Comparison of ENCODE assay signal across 27 mouse cellular contexts in the genomic region with DNA sequence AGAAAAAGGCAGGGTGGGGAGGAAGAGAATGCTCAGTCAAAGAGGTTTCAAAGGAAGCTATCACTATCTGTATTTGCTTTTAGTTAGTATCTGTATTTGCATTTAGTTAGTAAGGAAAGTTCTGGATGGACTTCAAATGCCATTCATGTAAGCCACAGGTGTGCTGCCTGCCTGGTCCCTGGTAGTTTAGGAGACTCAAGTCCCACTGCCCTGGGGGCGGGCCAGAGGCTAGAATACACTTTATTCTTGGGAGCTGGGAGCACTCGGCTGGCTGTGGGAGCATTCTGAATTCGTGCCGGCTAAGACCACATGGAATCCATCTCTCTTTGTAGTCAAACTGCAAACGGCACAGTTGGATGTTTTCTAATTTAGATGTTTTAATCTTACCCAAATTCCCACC. TPM values are rescaled to one million over a fixed set of nuclear protein-coding genes. Genes with fewer than 3 reads are reported as not detected.
DNase-seq lines count a peak whose midpoint lies in the region; ATAC-seq and TF ChIP-seq lines count a peak whose summit lies in the region.
"Had no signal": no experiment of that assay in that cellular context is flagged by ENCODE, and none has a peak within 500 bp of the region (broad histone marks: within the 10 kb centered on the region; RNA-seq: fewer than 3 reads in every experiment).

No protein-coding gene starts in this region.

- peak; percentile 38 for DNase-seq in midbrain, embryonic 14.5 days
- no peak for DNase-seq in midbrain, embryonic 10.5 days (ENCODE audit: low spot score)
- DNase-seq in ES-E14 (ENCODE audit: low read depth, low spot score), result peak; percentile 6
- peak; percentile 19 for DNase-seq in brain, embryonic 14.5 days (ENCODE audit: low read depth)
- no peak for DNase-seq in forebrain, postnatal 0 days
- DNase-seq in testis, postnatal 10 days (ENCODE audit: low spot score), result no peak
- DNase-seq: adrenal gland, adult 8-10 months; adrenal gland, postnatal 25 days; cerebellum, adult 18-20 months; cerebellum, adult 9-11 months; cerebellum, postnatal 25 days; gastrocnemius, adult 2 months; gastrocnemius, postnatal 14 days; heart, adult 11 months had no signal

- H3K27ac ChIP-seq in midbrain, embryonic 14.5 days (replicated peaks; ENCODE audit: low read depth, low read length), result no peak overlapping the region
- H3K27ac ChIP-seq in midbrain, embryonic 10.5 days (replicated peaks), result no peak overlapping the region
- no peak overlapping the region for H3K27ac ChIP-seq in ES-E14 (ENCODE audit: insufficient read depth, low read depth, low read length, poor library complexity, severe bottlenecking)
- H3K27ac ChIP-seq in stomach, embryonic 16.5 days (ENCODE audit: low read length), result no peak overlapping the region
- H3K27ac ChIP-seq in forebrain, postnatal 0 days (ENCODE audit: low read depth, low read length), result no peak overlapping the region
- H3K27ac ChIP-seq: embryonic facial prominence, embryonic 12.5 days; embryonic facial prominence, embryonic 15.5 days; gastrocnemius, adult 2 months; hindbrain, embryonic 12.5 days; hindbrain, embryonic 15.5 days had no signal

- in situ Hi-C loops in ES-E14 (cut with MboI; ENCODE audit: low sequenced_read_pairs in 2 of 2, unreplicated experiment in 2 of 2), result no loop called here

- H3K36me3 ChIP-seq in midbrain, embryonic 14.5 days (ENCODE audit: control insufficient read depth, insufficient read depth, low read length), result no peaks in the 10 kb centered on the region
- no peaks in the 10 kb centered on the region for H3K36me3 ChIP-seq in midbrain, embryonic 10.5 days
- no peaks in the 10 kb centered on the region for H3K36me3 ChIP-seq in ES-E14 (ENCODE audit: control insufficient read depth, insufficient read depth, low read length, poor library complexity, severe bottlenecking)
- H3K36me3 ChIP-seq in stomach, embryonic 16.5 days (ENCODE audit: control insufficient read depth, insufficient read depth, low read length), result no peaks in the 10 kb centered on the region
- H3K36me3 ChIP-seq in forebrain, postnatal 0 days (ENCODE audit: insufficient read depth), result no peaks in the 10 kb centered on the region
- H3K36me3 ChIP-seq: embryonic facial prominence, embryonic 12.5 days; embryonic facial prominence, embryonic 15.5 days; G1E; hindbrain, embryonic 12.5 days; hindbrain, embryonic 15.5 days had no signal

- no peak for TF ChIP-seq CTCF in brain, embryonic 14.5 days (IDR thresholded peaks at IDR 0.05; ENCODE audit: borderline replicate concordance, extremely low read depth, insufficient read depth, insufficient read length)
- TF ChIP-seq CTCF in forebrain, postnatal 0 days (IDR thresholded peaks at IDR 0.05; ENCODE audit: low read depth), result no peak

- H3K9ac ChIP-seq in midbrain, embryonic 14.5 days (replicated peaks; ENCODE audit: low read length), result no peak overlapping the region
- H3K9ac ChIP-seq in ES-E14 (ENCODE audit: insufficient read depth, low read depth, low read length, poor library complexity, severe bottlenecking), result no peak overlapping the region
- no peak overlapping the region for H3K9ac ChIP-seq in stomach, embryonic 16.5 days (ENCODE audit: low read length)
- no peak overlapping the region for H3K9ac ChIP-seq in forebrain, postnatal 0 days
- H3K9ac ChIP-seq: embryonic facial prominence, embryonic 12.5 days; embryonic facial prominence, embryonic 15.5 days; hindbrain, embryonic 12.5 days; hindbrain, embryonic 15.5 days had no signal

- no peak overlapping the region for H3K4me2 ChIP-seq in midbrain, embryonic 14.5 days (ENCODE audit: low read length)
- H3K4me2 ChIP-seq in stomach, embryonic 16.5 days (ENCODE audit: low read depth, low read length), result no peak overlapping the region
- H3K4me2 ChIP-seq in forebrain, postnatal 0 days (ENCODE audit: low read depth), result no peak overlapping the region
- H3K4me2 ChIP-seq: embryonic facial prominence, embryonic 12.5 days; embryonic facial prominence, embryonic 15.5 days; heart, embryonic 11.5 days; hindbrain, embryonic 12.5 days; hindbrain, embryonic 15.5 days had no signal

- H3K4me3 ChIP-seq in midbrain, embryonic 14.5 days (replicated peaks; ENCODE audit: low read depth, low read length), result no peak overlapping the region
- no peak overlapping the region for H3K4me3 ChIP-seq in midbrain, embryonic 10.5 days
- H3K4me3 ChIP-seq in ES-E14 (ENCODE audit: insufficient read depth in 1 of 2, low read depth in 1 of 2, low read length in 2 of 2, poor library complexity in 1 of 2, severe bottlenecking in 1 of 2), result no peak overlapping the region
- H3K4me3 ChIP-seq in stomach, embryonic 16.5 days (replicated peaks; ENCODE audit: low read length), result no peak overlapping the region
- no peak overlapping the region for H3K4me3 ChIP-seq in forebrain, postnatal 0 days (ENCODE audit: low read depth, low read length)
- H3K4me3 ChIP-seq: embryonic facial prominence, embryonic 12.5 days; embryonic facial prominence, embryonic 15.5 days; gastrocnemius, adult 2 months; hindbrain, embryonic 12.5 days; hindbrain, embryonic 15.5 days had no signal

- no peaks in the 10 kb centered on the region for H3K27me3 ChIP-seq in midbrain, embryonic 14.5 days (ENCODE audit: control insufficient read depth, insufficient read depth, low read length)
- H3K27me3 ChIP-seq in midbrain, embryonic 10.5 days (ENCODE audit: low read depth, poor library complexity, severe bottlenecking), result peaks cover 4% of the 10 kb centered on the region; the same call in 1 of the 2 replicates
- H3K27me3 ChIP-seq in stomach, embryonic 16.5 days (ENCODE audit: control insufficient read depth, insufficient read depth, low read length), result no peaks in the 10 kb centered on the region
- H3K27me3 ChIP-seq in forebrain, postnatal 0 days (ENCODE audit: insufficient read depth, low read length), result no peaks in the 10 kb centered on the region
- H3K27me3 ChIP-seq: hindbrain, embryonic 12.5 days; hindbrain, embryonic 15.5 days had no signal

- 32% methylated on average over 5 of the region's 5 CpGs for WGBS in midbrain, embryonic 14.5 days
- 57% methylated on average over 5 of the region's 5 CpGs for WGBS in midbrain, embryonic 10.5 days
- 30% methylated on average over 5 of the region's 5 CpGs for WGBS in stomach, embryonic 16.5 days
- 32% methylated on average over 5 of the region's 5 CpGs for whole genome bisulfite sequencing in forebrain, postnatal 0 days

- H3K9me3 ChIP-seq in midbrain, embryonic 14.5 days (ENCODE audit: control insufficient read depth, low read length), result no peaks in the 10 kb centered on the region
- H3K9me3 ChIP-seq in midbrain, embryonic 10.5 days (replicated peaks), result no peaks in the 10 kb centered on the region
- no peaks in the 10 kb centered on the region for H3K9me3 ChIP-seq in ES-E14 (ENCODE audit: control insufficient read depth, insufficient read depth, low read depth, low read length)
- H3K9me3 ChIP-seq in stomach, embryonic 16.5 days (replicated peaks; ENCODE audit: control insufficient read depth, low read length), result no peaks in the 10 kb centered on the region
- no peaks in the 10 kb centered on the region for H3K9me3 ChIP-seq in forebrain, postnatal 0 days (ENCODE audit: low read length)
- H3K9me3 ChIP-seq: embryonic facial prominence, embryonic 12.5 days; embryonic facial prominence, embryonic 15.5 days; hindbrain, embryonic 12.5 days; hindbrain, embryonic 15.5 days had no signal

- no peaks in the 10 kb centered on the region for H3K4me1 ChIP-seq in midbrain, embryonic 14.5 days (ENCODE audit: control insufficient read depth, insufficient read depth, low read length)
- no peaks in the 10 kb centered on the region for H3K4me1 ChIP-seq in midbrain, embryonic 10.5 days
- H3K4me1 ChIP-seq in ES-E14 (ENCODE audit: control insufficient read depth in 2 of 2, insufficient read depth in 2 of 2, low read length in 2 of 2, poor library complexity in 1 of 2), result peaks cover 1 to 6% of the 10 kb centered on the region in 2 experiments; a peak in 2 of 4 replicates
- 0 out of 2 replicates have a peak, but pooled peaks cover 2% of the 10 kb centered on the region for H3K4me1 ChIP-seq in stomach, embryonic 16.5 days (ENCODE audit: control insufficient read depth, insufficient read depth, low read length)
- no peaks in the 10 kb centered on the region for H3K4me1 ChIP-seq in forebrain, postnatal 0 days (ENCODE audit: insufficient read depth)
- H3K4me1 ChIP-seq: embryonic facial prominence, embryonic 15.5 days; hindbrain, embryonic 12.5 days; hindbrain, embryonic 15.5 days had no signal

- TF ChIP-seq POLR2A in brain, embryonic 14.5 days (IDR thresholded peaks at IDR 0.05; ENCODE audit: borderline replicate concordance, extremely low read depth, insufficient read depth, insufficient read length, poor library complexity, severe bottlenecking), result no peak

- ATAC-seq in midbrain, embryonic 14.5 days (ENCODE audit: low FRiP score, low TSS enrichment), result no peak
- ATAC-seq in stomach, embryonic 16.5 days (ENCODE audit: insufficient read depth, low FRiP score), result peak; percentile 56; the same call in 1 of the 2 replicates
- ATAC-seq in forebrain, postnatal 0 days, result no peak
- no peak for ATAC-seq in inflammation-experienced regulatory T-cells, adult 6 months
- ATAC-seq: activated CD4-positive, CD25-positive, alpha-beta regulatory T cell, adult 4 months; CD4-positive, CD25-positive, alpha-beta regulatory T cell, adult 4 months; forebrain, embryonic 14.5 days had no signal

TF ChIP-seq in ES-E14, 5 proteins besides CTCF, POLR2A, EP300 and RAD21:
- TF ChIP-seq ZNF384 (IDR thresholded peaks at IDR 0.05; ENCODE audit: low read depth, low read length), result no peak
- TF ChIP-seq ZC3H11A (IDR thresholded peaks at IDR 0.05; ENCODE audit: borderline replicate concordance, low read depth, low read length), result no peak
- TF ChIP-seq MAFK (IDR thresholded peaks at IDR 0.05; ENCODE audit: insufficient read depth, low read depth, low read length), result no peak
- no peak for TF ChIP-seq CHD2 (IDR thresholded peaks at IDR 0.05; ENCODE audit: low read depth, low read length)

RNA-seq across cellular contexts. Expression of a gene that starts 33.5 kb away (rescaled TPM):
- 0.80 and 1.5 TPM in 2 replicates for polyA plus RNA-seq in midbrain, embryonic 14.5 days (2014; fragmentation: Nextera tagmentation; extraction: Ambion mirVana)
- polyA plus RNA-seq in midbrain, embryonic 10.5 days (2016; fragmentation: Nextera tagmentation; extraction: Ambion mirVana), result 0.30 and 0.82 TPM in 2 replicates
- 2.4 and 2.9 TPM in 2 replicates for total RNA-seq in ES-E14 (2012; rRNA removed)
- polyA plus RNA-seq in brain, embryonic 14.5 days (2012; rRNA removed), result 1.2 and 1.4 TPM in 2 replicates
- polyA plus RNA-seq in stomach, embryonic 16.5 days (2015; fragmentation: Nextera tagmentation; extraction: Ambion mirVana), result 10.2 and 12.4 TPM in 2 replicates
- total RNA-seq in forebrain, postnatal 0 days (2014; rRNA removed), result 2.0 and 4.6 TPM in 2 replicates
- polyA plus RNA-seq in forebrain, postnatal 0 days (2015; fragmentation: Nextera tagmentation; extraction: Ambion mirVana), result 0.73 and 1.8 TPM in 2 replicates
- polyA plus RNA-seq in inflammation-experienced regulatory T-cells, adult 6 months (2017; shearing (Covaris generic)), result 1 to 10 TPM in 2 of 3 experiments, not detected in 1; 1.1 to 2.0 TPM
- total RNA-seq: G1E; gastrocnemius, postnatal 14 days; heart, adult 8-10 months; heart, postnatal 25 days had no signal
- polyA plus RNA-seq: G1E had no signal

Comparison
In these comparisons a context has a peak if more than half of its experiments do, and no peak if none do; other contexts are left out.
1. DNase-seq: peak in midbrain, embryonic 14.5 days (single experiment), ES-E14 (single experiment) and brain, embryonic 14.5 days (single experiment); none in midbrain, embryonic 10.5 days (single experiment), forebrain, postnatal 0 days (single experiment) and testis, postnatal 10 days (single experiment).